Mouse (Mus musculus) 3T3-L1 (cell line): Measurements from ENCODE around the gene Phc1.
A peak's percentile ranks its signal among the peaks of the same experiment; 100 is the strongest.

Source experiments
- DNase-seq: peaks from one replicate; pipeline ENCODE4 v3.0.0-alpha.2; 2015; ENCODE audit warnings: low read depth, low spot score

Phc1 gene

DNA sequence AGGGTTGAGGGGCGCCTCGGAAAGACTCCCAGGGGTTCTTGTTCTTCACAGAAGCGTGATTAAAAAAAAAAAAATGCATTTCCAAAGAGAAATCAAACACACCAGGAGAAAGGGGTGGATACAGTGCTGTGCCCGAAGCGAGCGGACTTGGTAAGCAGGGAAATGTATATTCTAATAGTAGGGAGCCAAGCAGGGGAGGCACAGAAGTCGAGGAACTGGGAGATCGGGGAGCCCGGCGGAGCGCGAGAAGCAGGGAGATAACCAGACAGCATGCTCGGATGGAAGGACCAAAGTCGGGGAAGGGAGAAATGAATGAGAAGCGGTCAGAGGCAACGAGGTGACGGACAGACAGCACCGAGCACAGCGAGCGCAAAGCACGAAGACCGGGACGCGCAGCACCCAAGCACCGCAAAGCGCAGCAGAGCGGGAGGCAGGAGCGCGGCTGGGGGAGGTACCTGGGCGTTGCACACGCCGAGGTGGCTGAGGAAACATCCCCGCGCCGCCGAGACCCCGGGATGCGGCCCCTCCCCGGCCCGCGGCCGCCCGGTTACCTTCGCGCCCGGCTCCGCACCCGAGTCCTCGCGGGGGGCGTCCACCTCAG lies 1.2 kb downstream of the Phc1 start:
- DNase-seq = peak; percentile 67

DNA sequence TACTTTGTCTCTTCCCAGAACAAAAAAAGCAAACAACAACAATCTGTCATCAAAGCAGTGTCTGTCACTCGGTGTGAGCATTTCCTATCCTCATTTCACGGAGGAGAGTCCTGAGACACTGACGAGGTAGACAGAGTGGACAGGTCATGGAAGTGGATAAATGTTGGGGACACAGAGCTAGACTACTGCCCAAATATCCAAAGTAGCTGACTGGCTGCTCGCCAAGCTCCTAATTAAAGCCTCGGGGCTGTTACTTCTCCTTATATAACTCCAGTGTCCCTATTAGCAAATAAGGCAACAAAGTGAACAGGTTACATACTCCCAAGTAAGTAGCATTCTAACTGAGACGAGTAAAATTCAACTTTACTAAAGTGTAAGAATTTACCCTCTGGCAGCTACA lies 2.8 kb downstream of the Phc1 start:
- no peak for DNase-seq

DNA sequence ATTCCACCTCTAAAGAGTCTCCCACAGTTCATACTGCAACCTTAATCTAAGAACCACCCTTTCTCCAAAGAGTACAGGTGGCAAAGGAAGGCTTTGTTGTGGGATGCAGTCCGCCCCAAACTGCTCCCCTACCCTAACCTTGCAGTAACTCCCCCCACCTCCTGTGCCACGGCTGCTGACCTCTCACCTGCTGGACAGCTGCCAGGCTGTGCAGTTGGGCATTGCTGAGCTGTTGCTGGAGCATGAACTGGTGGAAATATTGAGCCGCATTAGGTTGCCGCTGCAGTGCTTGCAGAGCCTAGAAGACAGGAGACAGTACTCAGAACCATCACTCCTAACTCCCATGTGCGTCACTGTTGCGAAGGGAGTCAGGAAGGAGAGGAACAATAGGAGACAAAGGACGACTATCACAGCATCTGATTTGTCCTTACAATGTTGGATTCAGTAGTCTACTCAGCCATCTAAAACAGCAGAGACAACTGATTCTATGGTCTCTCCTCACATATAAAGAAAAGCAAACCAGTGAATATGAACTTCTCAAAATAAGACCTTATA lies 5.5 kb downstream of the Phc1 start:
- DNase-seq = no peak

DNA sequence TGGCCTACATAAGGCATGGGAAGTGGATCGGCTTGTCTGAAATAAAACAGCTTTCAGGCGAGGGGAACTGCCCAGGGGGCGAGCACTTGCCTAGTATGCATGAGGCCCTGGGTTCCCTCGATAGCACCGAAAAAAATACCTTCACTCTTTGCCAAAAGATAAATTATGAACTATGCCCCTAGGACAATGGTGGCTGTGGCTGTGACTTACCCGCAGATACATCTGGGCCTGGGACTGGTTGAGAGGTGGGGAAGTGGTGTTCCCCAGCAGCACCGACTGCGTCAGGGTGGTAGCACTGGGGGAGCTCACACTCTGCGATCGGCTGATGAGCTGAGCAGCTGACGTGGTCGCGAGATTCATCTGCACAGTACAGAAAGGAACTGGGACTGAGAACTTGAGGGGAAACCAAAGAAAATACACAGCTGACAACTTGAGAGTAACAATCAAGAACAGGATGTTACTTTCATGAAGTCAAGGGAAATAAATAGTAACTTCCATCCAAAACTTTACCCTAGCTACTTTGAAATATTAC lies 7.2 kb downstream of the Phc1 start:
- no peak for DNase-seq

DNA sequence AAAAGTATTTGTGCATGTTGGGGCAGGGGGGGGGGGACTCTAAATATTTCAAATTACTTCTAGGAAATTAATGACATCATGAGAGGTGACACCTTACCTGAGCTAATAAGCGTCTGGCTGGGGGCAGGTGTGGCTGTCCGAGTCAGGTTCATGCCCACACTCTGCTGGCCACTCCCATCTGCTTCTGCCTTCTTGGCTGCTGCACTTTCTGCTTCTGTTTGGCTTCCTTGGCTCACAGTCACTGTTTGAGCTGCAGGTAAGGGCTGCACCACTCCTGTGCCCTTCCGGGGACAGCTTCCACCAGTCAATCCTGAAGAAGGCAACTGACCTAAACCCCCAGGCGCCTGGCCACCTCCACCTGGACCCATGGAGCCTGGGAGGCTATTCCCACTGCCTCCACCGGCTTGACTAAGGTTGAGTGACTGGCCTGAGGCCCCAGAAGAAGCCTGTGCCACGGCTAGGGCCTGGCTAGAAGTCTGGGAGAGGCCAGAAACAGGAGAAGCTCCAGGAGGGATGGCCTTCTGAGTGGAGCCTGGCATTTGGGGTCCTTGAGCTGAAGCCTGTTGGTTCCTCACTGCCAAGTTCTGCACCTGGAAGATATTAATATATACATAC lies 14.9 kb downstream of the Phc1 start:
- DNase-seq = no peak

DNA sequence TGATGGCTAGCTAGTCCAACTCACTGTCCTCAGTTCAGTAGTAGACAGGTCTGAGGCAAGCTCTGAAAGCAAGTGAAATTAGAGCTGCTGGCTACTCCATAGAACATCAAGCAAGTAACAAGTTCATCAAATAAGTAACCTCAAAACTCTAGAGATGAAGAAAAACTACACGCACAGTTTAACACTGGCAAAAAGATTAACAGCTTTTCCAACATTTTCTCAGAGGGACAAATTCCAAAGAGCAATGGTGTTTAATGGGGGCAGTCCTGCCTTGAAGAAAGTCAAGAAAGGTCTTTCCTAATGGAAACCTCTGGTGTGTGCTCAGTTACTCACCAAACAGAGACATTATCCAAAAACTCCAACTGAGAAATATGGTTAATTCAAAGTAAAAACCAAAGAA lies 21.6 kb downstream of the Phc1 start:
- no peak for DNase-seq

DNA sequence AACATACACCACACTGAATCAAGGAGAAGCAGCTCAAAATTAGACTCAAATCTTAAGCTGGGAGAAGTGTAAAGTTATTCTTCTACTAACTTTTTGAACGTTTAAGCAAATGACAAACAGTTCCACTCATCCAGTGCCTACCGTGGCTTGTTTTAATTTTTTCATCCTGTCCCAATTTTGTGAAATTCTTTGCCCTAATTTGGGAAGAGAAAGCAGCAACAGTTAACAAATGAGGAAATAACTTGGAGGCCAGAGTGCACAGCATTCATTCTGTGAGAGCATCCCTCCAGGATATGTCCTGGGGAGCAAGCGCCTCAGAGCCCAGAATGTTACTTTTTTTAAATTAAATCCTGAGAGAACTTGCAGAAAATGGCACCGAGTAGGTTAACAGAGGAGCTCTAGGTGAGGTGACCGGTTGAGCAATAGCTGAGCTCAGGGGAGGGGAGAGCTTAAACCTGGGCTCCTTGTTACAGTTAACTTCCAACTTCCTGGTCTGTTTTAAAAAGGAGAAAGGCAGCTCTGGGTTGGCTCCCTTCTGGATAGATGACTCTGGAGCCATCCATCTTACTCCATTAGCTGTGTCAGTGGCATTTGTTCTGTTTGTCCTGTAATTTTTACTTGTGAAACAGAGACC lies 30.1 kb downstream of the Phc1 start:
- peak; percentile 27 for DNase-seq

DNA sequence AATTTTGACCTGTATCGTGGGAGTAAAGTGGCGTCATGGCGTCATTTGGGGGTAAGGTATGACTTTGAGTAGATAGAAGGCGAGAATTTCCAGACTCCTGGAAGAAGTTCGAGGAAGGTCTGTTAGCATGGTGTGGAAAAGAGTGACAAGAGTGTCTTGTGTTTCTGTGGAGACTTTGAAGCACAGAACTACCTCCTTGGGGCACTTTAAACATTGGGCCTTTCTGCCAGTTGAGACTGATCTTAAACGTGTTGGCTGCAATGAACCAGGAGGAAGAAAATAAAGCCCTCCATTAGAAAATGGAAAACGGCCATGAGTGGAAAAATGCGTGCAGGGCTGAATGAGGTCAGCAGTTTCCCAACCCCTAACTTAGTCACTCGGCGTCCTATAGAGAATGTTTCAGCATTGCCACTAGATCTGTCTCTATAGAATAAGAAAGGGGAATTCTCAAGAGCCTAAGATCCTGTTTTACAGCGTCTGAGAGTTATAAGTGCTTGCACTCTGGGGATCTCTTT lies 30.9 kb downstream of the Phc1 start:
- peak; percentile 47 for DNase-seq

DNA sequence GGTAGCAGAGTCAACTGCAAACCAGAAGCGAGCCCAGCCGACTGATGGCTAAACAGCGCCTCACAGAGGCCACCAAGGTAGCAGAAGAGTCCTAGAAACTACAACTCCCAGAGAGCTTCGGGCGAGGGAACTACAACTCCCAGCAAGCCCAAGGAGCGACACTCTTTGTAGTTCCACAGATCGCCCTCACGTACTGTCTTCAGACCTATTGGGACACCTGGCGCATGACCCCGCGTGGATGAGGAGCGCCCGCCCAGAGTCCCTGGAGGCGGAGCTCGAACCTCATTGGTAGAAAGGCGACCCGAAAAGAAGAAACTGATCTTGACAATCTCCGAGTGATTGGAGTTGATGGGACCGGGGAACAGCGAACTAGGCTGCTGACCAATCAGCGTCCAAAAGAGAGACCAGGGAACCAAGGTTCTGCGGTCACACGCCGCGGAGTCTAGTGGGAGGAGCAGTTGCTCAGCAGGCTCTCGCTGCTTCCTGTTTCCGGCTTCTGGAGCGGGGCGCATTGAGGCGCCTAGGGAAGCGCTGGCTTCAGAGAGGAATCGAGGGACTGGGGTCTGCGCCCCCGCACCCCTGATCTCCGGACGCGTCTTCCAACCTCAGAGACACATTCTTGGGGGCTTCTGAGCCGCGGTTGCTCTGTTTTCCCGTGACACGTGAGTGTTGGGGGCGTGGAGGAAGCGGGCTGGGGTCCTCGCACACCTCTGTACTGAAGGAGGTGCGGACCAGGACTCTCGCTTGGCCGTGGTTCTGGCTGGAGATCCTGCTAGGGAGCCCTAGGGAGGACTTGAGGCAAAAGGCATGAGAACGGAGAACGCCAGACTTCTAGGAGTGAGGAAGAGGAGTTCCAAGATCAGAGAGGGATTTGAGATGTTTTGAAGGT lies 31.6 kb downstream of the Phc1 start, which contains the start of gene M6pr:
Gene M6pr, plus strand, starts transcription at position 216 of the 889 bp plus-strand sequence.
- peak; percentile 100 for DNase-seq

DNA sequence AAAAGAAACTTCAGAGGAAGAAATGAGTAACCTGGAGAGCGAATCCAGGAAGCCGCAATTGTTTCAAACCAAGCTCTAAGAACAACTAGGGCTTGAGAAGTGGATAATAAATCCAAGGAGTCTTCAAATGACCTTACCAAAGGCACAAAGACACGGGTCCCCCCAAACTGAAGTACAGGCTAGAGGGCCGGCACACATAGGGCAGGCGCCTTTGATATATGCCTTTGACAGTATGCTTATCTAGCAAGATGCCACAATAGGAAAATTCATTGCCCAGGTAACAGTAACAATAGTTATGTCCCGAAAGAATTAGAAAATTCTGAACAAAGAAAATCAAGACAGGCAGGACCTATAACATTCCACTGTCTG lies 32.2 kb downstream of the Phc1 start:
- no peak for DNase-seq

DNA sequence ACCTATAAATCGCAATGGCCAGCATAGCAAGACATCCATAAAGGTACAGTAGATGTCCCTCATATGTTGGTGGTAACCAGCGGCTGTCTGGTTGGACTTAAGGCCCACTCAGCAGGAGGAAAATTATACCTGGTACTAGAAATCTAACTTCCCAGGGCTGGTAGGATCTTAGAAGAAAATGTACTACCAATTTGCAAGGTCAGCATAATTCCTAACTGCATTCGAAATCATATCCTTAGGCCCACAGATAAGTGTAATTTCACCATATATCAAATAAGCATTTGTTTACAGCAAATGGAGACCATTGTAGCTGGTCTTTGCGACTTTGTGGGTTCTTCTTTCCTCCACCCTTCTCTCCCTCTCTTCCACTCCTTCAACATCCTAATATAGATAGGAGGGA lies 33.7 kb downstream of the Phc1 start:
- DNase-seq = no peak

DNA sequence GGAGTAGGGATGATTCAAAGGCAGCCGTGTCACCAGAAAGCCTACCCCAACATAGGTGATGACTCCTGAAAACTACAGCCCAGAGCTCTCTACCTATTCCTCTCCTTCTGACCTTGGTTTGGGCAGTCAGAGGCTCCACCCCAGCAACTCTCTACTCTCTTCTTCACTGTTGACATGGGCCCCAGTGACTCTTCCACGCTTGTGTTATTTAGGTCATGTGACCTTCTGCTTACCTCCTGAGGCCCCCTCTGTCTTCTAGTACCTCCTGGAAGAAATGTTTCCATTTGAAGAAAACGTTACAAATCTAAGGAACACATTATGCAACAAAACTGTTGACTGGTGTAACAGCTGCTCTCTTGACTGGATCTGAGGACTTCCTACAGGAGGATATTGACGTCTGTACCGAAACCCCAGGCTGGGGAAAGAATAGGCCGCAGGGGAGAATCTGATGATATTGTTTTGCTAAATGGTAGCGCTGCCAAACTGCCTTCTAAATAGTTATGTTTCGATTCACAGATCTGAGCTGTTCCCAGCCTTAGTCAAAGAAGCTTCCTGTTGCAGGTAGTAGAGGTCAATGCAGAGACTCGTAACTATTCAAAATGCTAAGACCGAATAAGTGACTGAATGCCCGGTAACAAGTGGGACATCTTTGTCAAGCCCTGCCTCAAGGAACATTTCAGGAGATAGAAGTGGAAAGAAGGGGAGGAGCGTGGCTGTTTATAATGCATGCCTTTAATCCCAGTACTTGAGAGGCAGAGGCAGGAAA lies 35.4 kb downstream of the Phc1 start:
- DNase-seq = no peak

DNA sequence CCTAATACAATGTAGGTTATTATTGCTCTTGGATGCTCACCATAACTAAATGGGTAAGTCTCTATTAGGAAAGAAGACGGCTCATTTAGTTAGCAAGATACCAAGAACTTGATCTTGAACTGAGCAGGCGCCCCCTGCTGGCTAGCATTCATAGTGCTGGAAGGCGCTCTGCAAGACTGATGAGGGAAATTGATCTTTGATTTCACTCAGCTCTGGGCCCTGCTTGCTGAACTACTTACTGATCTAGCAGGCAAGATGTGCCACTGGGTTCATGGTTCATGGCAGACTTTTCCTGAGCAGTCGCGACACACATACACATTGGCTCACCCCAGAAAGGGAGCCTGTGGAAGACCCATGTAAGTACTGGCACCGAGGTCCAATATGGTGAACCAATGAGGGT lies 36.0 kb downstream of the Phc1 start:
- DNase-seq = peak; percentile 86

DNA sequence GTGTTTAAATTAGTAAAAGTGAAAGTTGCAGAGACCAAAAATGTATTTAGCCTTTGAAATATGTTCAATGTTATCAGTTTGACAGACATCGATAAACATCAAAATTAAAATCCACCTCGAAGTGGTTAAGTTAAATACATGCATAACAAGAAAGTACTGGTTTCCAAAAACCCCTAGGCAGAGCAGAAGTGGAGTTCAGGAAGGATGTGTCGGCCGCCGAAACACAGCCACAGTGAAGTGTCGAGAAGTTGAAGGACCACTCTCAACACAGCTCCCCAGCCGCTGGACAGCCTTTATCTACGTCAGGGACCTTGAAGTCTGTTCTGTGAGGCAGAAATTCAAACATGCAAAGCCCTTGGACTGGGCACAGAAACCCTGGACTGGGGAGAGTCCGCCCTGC lies 36.8 kb downstream of the Phc1 start:
- no peak for DNase-seq

DNA sequence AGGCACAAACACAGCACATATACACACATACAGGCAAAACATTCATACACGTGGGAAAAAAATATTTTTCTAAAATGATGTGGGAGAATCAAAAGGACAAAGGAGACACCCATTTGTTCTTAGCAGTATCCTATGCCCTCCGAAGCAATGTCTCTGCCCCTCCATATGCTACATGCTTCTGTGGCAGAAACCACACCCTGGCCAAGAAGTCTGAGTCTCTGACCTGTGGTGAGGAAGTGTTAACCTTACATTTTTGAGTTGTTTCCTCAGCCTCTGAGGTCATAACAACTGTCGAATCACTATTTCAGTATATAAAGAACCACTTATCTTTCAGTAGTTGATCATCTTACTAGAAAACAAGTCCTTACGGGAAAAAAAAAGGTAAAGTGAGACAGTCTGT lies 37.7 kb downstream of the Phc1 start:
- peak; percentile 71 for DNase-seq

DNA sequence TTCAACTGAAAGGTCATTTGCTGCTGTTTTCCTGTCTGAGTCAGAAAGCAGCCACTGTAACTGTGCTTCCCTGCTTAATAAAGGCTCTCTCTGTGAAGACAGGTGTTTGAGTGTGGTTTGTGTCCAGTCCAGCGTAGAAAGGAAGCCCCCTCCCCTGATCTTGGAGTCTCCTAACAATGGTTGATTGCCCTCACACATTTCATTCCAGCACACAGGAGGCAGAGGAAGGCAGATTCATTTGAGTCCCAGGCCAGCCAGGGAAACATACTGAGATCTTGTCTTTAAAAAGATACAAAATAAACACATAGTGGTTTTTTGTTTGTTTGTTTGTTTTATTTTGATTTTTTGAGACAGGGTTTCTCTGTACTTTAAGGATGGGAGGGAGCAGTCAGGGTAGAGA lies 38.2 kb downstream of the Phc1 start:
- no peak for DNase-seq

DNA sequence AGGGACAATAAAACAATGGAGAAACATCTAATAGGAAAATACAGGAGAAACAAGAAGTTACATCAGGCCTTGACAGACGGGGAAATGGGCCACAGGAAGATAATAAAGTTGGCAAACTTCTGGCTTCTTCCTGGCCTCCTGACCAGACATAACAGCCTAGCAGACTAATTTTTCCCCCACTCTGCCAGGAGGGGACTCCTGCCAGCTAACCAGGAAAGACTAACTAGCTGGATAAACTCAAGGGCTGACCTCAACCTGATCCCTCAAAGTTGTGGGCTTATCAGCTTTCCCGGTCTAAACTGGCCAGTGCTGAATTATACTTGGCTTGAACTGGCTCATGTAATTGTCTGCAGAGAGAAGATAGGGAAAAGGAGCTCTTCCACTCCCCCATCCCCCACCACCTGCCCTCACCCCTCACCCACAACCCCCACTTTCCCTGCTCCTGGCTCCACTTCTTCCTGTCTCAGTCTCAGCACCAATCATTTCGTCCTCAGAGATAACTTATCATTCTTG lies 40.7 kb downstream of the Phc1 start:
- no peak for DNase-seq

DNA sequence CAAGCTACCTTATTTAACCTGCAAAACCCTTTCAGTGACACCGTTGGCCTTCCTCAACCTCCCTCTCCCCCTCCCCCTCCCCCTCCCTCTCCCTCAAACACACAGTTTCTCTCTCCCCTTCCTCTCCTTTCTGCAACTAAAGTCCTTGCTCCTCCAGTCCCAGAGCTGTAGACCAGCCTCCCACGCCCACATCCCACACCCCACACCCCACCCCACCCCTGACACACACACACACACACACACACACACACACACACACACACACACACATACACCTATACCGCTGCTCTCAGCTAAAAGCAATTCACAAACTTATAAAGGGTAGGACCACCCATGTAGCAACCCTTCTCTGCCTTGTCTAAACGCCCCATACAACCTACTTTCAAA lies 42.1 kb downstream of the Phc1 start:
- DNase-seq = no peak

DNA sequence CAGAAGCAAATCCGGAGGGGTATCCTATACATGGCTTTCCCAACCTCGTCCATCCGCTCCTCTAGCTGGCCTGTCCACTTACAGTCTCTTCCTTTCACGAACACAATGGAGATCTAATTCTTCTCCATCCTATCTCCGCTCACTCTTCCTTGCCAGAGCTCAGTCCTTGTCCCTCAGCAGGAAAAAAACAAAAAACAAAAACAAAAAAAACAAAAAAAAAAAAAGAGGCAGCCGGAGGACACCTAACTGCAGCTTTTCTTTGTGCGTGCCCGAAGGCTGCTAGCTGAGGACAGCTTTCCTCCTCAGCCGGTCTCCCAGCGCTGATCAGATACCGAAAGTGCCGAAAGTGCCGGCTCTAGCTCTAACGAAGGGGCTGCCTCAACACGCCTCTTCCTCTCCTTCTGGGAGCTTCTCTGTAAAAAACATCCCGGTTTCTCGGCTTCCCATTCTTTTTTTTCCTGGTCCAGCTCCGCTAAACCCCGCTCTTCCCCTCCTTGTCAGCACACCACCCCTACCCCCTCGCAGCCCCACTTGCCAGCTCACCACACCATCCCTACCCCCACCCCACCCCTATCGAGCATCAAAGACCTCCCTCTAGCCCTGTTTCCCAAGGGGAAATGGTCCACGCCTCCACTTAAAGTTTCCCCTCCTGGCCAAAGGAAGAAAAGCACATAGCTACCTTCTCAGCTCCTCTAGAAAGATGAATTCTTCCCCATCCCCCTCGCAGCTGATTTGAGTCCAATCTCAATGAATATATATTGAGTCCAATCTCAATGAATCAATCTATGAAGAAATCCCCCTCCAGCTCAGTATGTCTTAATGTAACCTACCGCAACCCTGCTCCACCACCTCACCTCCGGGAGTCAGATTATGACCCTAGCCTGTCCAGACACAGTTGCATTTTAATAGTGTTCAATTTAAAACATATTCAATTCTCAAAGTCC lies 42.8 kb downstream of the Phc1 start:
- DNase-seq = peak; percentile 69

DNA sequence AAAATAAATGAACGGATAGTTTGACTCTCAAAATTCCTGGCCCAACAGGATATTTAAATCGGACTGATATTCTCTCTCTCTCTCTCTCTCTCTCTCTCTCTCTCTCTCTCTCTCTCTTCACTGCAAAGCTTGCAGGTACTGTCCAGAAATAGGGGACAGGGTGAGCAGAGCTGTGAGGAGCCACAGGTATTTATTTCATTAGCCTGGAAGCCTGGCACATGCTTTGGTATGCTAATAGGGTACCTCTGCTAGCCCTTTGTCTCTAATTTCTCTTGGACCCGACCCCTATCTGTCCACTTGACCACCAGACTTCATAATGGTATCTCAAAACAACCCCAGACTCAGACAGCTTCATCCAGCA lies 43.5 kb downstream of the Phc1 start:
- no peak for DNase-seq
